Mouse (Mus musculus): ENCODE measurements at regions not wholly inside any gene's neighbourhood (a gene's known extent, or its start where the extent isn't known, plus 50 kb on each side); places are given as distances from the start of the nearest gene placed in this dataset.

GRCm38 (mm10) chr17:80796386-80796785 is 68.1 kb upstream of the Map4k3 start:
- intact Hi-C loops (cut with DNase I): no loop called here

GRCm38 (mm10) chr17:80795453-80796105 is 67.3 kb upstream of the Map4k3 start:
- intact Hi-C loops (cut with DNase I): no loop called here

DNA sequence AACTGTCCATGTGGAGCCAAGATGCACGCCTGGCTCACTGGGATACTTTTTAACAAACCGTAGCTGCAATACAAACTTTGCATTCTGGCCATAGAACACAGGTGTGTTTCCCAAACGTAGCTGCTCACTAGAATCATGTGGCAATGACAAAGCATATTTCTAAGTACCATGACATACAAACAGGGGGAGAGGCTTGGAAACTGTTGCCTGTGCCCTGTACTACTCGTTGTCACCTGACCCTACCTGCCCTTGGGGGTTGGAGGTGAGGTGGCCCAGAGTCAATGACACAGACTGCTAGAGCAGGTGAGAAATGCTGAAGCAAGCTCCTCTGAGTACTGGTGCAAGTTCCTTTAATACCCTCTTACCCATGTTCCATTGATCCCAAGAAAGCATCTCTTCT is 64.3 kb upstream of the Map4k3 start:
- intact Hi-C loops (cut with DNase I): no loop called here

GRCm38 (mm10) chr17:80789706-80790105 is 61.4 kb upstream of the Map4k3 start:
- intact Hi-C loops (cut with DNase I): no loop called here

GRCm38 (mm10) chr17:80789000-80789399 is 60.7 kb upstream of the Map4k3 start:
- intact Hi-C loops (cut with DNase I): no loop called here

GRCm38 (mm10) chr17:80786858-80787257 is 58.6 kb upstream of the Map4k3 start:
- intact Hi-C loops (cut with DNase I): no loop called here

GRCm38 (mm10) chr17:80786061-80786851 is 58.0 kb upstream of the Map4k3 start:
- intact Hi-C loops (cut with DNase I): no loop called here

DNA sequence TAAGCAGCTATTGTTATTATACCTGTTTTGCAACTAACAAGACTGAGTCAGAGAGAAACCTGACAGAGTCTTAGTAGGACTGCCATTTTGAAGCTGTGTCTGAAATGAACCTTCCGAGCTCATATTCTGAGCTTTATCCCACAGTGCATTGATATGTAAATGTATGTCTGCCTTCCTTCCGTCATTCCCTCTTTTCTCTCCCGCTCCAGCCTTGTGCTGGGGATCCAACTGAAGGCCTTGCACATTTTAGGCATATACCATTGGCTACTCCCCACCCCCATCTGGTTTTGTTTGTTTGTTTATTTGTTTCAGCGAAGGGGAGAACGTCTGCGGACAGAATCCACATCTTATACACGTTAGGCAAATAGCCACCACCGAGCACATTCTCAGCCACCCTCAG is 57.2 kb upstream of the Map4k3 start:
- intact Hi-C loops (cut with DNase I): no loop called here

- intact Hi-C loops (cut with DNase I): no loop called here
These were observed 56.8 kb upstream of the Map4k3 start for GRCm38 (mm10) chr17:80785049-80785448.

GRCm38 (mm10) chr17:80782233-80782632 is 53.9 kb upstream of the Map4k3 start:
- intact Hi-C loops (cut with DNase I): no loop called here

DNA sequence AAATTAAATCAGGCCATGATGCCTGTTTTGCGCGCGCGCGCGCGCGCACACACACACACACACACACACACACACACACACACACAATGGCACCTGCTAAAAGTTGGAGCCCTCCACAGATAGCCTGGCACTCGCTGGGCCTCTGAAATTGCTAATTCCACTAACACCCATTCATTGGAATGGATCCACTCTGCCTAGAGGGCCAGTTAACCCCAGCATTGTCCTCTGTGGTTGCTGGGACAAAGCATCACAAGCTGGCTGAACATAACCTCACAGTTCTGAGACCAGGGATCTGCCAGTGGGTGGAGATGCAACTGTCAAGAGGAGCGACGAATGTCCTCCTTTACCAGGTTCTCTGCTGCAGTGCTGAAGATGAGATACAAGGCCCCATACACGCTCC is 53.3 kb upstream of the Map4k3 start:
- intact Hi-C loops (cut with DNase I): no loop called here

DNA sequence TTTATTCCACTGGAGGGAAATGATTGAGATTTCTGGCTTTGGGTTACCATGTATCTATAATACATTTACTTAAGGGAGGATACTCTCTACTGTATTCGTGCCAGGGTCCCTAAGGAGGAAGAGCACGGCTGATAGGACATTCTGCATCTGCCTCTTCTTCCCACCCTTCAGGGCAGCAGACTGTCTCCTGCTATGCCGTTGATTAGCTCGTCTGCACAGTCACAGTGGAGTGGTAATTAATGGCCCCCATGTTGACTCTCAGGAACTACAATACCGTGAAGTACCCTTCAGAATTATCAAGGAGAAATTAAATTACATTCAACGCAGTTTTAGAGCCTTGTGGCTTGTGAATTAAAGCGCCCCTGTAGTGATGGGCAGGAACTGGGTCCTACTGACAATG is 52.0 kb upstream of the Map4k3 start:
- intact Hi-C loops (cut with DNase I): no loop called here

DNA sequence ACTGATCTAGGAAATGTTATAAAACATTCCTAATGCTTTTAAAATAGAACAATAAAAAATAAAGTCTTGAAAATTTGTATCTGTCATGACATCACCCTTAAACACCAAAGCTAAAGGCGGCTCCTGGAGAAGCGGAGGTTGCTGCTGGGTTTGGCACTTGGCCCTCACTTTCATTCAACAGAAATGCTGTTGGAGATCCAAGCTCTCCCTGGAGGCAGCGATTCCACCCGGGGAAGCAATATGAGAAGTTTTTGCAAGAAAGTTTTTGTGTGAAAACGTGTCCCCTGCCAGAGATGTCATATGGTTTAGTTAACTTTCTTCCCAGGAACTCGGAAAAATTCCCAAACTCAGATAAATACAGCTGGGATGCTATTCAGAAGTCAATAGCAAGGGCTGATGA is 51.5 kb upstream of the Map4k3 start:
- intact Hi-C loops (cut with DNase I): no loop called here
